Mouse (Mus musculus): ENCODE results near the gene L3mbtl4.

L3mbtl4 gene

DNA sequence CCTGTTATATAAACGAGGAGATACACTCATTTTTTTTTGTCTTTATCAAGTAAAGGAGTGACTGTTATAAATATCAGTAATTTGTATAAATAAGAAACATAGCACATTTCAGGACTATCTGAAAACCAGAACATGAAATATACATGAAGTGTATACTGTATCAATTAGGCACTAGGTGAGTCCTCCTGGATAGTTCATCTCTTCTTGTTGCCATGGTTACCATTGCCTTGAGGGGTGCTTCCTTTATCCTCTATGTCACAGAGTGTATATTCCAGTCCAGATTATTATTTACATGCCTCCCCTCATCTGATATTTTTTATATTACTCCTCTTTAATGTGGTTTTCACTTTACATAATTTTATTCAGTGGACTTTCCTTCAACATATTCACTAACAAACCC lies 392.9 kb downstream of the L3mbtl4 start:
- DNase-seq = no peak

DNA sequence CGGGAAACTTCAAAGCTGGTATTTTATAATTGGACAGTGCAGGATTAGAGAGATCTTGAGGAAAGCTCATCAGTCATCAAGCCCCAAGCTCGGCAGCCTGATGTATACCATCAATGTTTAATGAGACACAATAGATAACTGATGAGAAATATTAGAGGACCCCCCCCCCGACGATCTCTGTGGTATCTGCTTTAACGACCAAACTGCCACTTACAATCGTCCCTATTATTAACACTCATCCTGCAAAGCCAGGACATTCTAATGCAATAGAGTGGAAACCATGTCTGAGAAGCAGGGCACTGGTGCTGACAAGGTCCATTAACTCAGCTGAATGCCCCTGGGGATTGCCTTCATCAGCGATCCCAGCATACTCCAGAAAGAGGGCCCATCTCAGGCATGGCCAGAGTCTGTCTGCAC lies 398.5 kb downstream of the L3mbtl4 start:
- no peak for DNase-seq

DNA sequence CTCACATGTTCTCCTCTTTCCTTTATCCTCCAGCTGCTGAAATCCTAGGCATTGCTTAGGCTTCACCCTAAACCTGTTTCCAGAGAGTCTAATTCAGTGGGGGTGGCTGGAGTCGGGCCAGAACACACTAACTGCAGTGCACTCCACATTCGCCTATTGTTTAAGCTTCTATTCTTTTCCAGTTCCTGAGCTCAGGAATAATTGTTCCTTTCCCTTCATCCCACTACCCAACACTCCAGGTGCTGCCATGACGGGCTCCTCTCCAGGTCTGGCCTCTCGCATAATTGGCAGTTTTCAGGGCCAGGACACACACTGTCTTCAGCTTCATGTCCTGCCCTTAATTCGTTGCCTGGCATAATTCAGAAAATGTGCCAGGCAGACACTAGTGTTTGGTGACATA lies 437.1 kb downstream of the L3mbtl4 start:
- DNase-seq = peak; percentile 17 to 28

DNA sequence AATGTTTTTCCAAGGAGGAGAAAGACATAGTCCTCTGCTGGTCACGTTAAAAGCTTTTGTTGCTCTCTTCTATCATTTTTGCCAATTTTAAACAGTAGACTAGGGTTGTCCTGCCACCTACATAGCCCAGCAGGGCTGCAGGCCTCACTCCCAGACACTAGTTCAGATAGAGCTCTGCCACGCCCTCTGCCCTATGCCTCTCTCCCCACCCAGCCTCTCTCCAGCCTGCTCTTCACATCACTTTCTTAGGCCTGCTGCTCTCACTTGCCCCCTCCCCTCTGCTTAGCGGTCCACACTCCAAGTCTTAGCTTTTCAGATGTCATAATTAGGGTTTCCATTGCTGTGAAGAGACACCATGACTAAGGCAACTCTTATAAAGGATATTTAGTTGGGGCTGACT lies 437.8 kb downstream of the L3mbtl4 start:
- no peak for DNase-seq

DNA sequence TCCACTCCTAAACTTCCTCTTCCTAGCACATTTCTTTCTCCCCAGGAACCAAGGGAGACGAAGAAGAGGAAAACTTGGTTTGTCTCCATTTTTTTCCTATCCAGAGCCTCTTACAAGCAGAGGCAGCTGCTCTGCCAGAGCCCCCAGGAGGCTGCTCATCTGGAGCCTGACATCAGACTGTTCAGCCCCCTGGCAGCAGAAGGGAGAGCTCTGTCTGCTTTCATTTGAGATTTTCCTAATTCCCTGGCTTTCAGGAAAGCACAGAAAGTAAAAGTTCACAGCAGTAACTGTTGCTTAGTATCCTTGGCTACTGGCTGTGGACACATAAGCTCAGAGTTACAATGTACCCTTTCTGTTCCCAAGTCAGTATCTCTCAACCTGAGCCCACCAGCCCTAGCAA lies 474.7 kb downstream of the L3mbtl4 start:
- no peak for DNase-seq

DNA sequence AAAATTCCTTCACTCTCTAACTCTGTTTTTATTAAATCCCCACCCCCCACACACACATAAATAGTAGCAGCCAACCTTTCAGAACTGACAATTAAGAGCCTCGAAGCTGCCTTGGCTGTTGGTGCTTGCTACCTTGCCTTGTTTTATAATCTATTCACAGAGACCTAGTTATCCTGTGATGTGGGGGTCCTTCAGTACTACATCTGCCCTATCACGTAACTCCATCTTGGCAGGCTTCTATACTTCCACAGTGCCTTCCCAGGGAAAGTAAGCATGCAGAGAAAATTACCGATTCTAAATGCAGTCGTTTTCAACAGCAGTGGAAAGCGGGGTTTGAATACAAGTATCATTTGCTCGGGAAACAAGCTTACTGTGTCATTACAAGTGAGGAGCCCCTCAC lies 476.9 kb downstream of the L3mbtl4 start:
- no peak for DNase-seq

DNA sequence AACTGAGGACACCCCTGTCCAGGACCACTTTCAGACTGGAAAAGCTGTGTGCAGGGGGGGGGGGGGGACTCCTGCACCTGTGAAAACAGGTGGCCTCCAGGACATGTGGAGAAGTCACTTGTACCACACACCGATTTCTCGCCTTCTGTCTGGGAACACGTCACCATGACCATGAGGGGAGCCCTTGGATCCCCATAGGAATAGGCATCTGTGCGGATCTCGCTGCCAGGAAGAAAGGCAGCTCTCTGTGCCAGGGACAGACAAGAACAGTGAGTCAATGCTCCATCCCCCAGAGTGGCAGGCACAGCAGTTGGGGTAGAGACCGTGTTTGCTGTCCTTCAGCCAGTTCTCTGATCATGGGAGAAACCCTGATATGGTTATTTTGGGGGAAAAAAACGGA lies 479.5 kb downstream of the L3mbtl4 start:
- peak; percentile 44 to 62 for DNase-seq

DNA sequence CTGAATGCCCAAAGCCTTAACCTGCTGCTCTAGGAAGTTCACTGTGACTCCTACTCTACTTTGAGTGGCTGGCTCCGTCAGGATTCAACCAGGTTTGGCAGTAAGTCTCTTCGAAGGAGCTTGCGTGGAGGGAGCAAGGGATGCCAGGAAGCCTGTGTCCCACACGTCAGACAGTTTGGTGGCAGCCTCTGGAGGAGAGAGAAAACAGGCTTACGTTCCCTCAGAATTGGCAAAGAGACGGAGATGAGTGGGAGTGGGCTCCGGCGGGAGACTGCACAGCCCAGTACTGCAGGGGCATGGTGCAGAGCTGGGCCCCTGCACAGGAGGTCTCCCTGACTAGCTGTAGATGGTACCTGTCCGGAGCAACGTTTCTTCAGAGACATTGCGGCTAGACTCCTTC lies 481.2 kb downstream of the L3mbtl4 start:
- no peak for DNase-seq

DNA sequence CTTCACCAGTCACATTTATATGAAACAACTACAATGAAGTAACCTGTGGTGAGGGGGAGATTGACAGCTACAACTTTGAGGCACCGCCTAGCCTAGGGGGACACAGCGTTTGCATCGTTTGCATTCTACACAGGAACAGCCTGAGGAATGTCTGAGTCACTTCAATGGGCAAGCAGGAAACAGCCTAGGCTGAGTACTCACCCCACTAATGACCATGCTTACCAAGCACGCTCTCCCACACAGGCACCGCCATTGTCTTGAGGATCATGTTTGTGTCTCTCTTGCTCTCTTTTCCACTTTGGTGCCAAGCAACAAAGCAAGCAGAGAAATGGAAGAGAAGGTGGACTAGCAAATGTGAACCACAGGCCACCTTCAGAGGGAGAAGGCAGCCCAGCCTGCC lies 484.8 kb downstream of the L3mbtl4 start:
- DNase-seq = no peak

DNA sequence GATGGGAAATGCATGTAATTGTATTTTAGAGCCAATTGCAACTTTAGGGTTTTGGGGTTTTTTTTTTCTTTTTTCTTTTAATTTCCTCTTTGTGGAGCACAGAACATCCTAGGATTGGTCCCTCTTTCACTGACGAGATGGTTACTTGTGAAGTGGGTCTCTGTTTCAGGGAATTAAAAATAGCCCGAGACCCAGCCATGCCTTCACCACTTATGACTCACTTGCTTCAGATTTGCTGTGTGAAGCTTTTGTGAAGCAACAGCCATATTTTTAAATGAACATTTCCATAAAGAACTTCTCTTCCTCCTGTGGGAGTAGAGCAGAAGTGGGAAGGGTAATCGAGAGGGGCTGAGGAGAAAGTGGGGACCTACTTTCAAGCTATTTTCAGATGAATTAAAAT lies 485.3 kb downstream of the L3mbtl4 start:
- no peak for DNase-seq

DNA sequence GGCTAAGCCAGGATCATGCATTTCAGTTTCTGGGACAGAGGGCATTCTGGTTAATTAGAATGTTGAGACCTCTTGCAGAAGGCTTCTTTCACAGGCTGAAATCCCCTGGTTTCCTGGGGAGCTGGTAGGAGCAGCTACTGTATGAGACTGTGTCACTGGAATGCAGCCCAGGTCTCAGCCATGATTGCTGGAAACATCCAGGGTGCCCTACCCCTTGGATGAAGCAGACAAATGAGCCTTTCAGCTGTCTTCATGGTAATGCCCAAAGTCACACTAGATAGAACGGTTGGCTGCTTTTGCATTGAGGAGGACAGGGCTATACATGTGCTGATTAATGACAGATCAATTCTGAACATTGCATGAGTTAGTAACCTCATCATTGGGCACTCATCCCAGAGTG lies 486.4 kb downstream of the L3mbtl4 start:
- no peak for DNase-seq

DNA sequence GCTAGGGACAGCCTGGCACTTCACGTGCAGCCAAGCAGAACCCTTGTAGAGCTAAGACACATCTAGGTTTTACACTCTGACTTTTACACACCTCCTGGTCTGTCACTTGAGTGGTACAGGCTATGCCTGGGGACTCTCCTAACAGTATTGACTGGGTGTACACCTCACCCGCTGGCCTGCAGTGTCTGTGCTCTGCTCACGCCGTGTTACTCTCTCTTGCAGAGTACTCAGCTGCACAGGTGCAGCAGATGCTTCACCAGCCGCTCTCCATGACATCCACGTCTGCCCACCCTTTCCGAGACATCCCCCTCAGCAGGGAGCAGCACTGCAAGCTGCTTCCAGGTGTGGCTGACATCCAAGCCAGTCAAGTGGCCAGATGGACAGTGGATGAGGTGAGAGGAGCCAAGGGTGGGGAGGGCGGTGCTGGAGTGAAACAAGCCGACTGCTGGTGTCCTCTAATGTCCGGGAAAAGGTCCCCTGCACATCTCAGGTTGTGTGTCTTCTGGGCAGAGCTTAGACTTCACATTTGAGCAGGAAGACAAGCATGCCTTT lies 490.8 kb downstream of the L3mbtl4 start:
- peak; percentile 47 to 66 for DNase-seq

DNA sequence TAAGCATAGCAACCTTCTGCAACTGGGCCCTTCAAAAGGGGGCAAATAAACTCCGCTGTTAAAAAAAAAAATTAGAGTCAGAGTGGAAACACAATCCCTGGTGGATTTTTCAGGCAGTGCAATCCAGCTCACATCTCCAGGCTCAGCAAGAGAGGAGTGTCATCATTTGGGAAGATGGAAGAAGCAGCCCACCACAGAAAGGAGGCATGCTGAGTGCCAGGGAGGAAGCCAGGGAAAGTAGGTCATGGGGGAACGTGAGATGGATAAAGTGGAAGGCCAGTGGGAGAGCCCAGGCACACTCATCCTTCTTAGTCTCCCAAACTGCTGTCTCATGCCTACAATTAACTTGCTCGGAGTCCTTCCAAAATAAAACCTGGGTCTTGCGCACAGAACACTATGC lies 496.0 kb downstream of the L3mbtl4 start:
- no peak for DNase-seq

DNA sequence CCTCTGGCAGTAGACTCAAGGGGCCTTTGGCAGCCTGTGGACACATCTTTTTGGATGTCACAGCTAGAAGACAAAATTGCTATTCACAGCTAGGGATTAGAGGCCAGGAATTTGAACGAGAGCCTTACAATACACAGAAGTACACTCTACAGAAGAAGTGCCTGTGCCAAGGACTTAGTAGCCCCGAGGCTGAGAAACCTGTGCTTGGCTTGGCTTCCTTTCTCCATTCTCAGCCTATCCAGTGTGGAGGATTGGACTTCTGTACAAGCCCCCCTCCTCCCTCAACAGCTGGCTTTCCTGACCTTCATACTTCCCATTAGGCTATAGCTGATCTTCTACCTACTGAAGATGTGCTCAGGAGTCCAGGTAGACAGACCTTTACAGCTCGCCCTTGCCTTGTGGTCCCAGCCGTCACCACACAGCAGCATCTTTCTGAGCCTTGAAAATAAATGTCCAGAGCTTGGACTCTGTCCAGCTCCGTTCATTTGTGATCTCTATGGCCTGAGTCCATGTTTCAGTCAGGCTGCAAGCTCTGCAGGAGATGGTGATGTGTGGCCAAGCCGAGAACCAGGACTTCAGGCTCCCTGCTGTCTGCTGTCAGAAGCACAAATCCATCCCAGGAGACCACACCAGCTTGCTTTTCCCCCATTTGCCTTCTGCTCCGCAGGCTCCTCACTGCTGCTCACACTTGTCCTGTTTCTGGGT lies 497.6 kb downstream of the L3mbtl4 start:
- peak; percentile 29 to 52 for DNase-seq

DNA sequence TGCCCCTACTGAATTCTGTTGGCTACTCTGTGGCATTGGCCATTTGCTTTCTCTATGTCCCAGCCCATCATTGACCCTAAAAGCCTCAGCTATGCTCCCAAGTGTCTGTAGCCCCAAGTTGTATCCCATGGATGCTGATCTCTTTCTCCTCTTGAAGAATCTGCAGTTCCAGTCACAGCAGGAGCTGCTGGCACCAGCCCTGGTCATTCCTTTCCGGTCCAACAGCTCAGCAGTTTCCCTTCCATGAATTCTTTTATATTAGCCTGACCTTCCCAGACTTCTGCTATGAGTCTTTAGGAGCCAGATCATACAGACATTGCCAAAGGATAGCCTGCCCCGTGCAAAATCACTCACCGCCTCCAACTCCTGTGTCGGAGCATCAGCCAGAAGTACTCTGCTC lies 520.1 kb downstream of the L3mbtl4 start:
- DNase-seq = peak; percentile 9 to 18

DNA sequence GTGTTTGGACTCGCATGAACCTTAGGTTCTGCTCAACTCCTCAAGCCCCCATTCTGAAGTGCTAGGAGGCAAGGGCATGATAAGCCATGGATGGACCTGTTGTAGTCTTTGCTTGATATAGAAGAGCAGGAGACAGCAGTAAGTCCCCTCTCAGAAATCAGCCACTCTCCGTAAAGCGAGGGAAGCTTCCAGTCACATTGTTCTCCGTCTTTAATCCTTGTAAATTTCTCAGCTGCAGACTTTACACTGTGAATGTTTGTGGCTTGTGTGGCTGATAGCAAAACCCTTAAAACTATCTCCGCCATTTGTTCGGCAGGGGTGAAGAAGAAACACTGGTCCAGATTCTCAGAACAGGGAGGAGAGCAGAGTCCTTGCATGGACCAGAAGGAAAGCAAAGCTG lies 552.7 kb downstream of the L3mbtl4 start, which contains the start of gene Tmem200c:
Tmem200c (plus strand) TSS at position 301 of the 400 bp plus-strand sequence.
- no peak for DNase-seq

All from cerebellum, postnatal 25 days (tissue).